Mouse (Mus musculus): ENCODE measurements around the gene Dse. TPM values are rescaled to one million over a fixed set of nuclear protein-coding genes. Genes with fewer than 3 reads are reported as not detected.

Gene Dse
- 2.7 and 5.2 TPM in 2 replicates for polyA plus RNA-seq (2012; ENCODE audit: low replicate concordance)

DNA sequence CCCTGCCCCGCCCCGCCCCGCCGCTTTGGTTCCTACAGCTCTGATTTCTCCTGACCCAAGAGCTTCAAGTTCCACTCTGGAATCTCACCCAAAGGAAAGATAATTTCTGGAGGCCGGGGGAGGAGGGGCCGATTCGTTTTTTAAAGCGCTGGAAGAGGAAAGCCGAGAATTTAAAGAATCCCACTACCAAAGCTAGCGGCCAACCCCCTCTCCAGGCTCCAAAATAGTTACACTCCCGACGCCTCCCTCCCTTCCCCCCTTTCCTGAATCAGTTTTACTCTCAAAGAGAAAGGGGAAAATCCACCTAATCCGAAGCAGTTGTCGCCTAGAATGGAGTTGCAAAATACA is at the start of gene Dse:
Dse (minus strand) TSS at position 213 of the 348 bp plus-strand sequence.

DNA sequence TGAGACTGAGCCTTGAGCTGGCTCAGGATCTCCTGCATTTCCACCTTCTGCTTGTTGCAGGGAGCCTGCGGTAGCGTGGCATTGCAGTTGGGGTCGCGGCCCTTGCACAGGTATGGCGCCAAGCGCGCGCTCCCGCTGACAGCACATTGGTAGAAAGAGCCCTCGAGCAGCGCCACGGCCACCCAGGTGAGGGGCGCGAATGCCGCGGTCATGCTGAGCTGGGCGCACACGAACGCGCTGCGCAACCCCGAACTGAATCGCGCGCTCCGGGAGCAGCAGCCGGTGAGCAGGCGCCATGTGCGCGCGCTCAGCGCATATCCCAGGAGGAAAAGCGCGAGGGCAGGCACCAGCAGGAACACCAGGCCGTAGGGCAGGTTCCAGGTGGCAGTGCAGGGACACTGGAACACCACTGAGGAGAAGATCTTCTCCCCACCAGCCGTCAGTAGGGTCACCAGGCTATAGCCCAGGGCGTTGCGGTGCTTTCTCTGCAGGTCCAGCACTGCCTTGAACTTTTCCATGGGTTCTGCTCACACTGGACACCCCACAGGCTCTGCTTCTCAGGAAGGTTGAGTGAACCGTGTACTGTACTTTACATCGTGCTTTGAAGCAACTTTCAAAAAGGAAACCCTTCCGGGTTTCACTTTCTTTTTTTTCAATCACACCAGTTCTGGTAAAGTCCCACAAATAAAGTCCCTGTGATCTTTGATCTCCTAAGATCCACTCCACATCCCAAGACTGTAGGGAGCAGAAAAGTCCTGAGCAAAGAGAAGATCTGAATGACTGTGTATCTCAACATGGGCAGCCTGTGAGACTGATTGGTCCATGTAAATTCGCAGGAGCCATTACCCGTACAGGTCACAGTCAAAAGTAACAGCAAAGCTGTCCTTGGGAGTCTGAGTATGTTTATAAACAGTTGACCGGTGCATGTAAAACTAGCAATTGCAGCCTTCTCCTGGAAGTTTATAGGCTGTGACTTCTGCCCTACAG is 79.8 kb downstream of the Dse start, which contains the start of gene Calhm6:
Calhm6 (minus strand) TSS at position 593 of the 987 bp plus-strand sequence.

Other genes with a start within 250 kb of the Dse start
- 49.3 and 90.3 TPM in 2 replicates for gene Rwdd1, start 188.1 kb downstream of the Dse start, polyA plus RNA-seq (2012; ENCODE audit: low replicate concordance)
- not detected in 2 replicates for gene Trappc3l, start 170.1 kb downstream of the Dse start, polyA plus RNA-seq (2012; ENCODE audit: low replicate concordance)
- not detected in 2 replicates for gene Calhm4, start 163.4 kb downstream of the Dse start, polyA plus RNA-seq (2012; ENCODE audit: low replicate concordance)
- gene Calhm5, start 111.2 kb downstream of the Dse start, polyA plus RNA-seq (2012; ENCODE audit: low replicate concordance), result not detected in 2 replicates
- gene Calhm6, start 79.7 kb downstream of the Dse start, polyA plus RNA-seq (2012; ENCODE audit: low replicate concordance), result 20.3 and 22.2 TPM in 2 replicates
- gene Tspyl1, start 74.5 kb upstream of the Dse start, polyA plus RNA-seq (2012; ENCODE audit: low replicate concordance), result 25.7 and 51.4 TPM in 2 replicates
- 3.7 and 4.4 TPM in 2 replicates for gene Tspyl4, start 89.7 kb upstream of the Dse start, polyA plus RNA-seq (2012; ENCODE audit: low replicate concordance)
- gene Col10a1, start 182.3 kb upstream of the Dse start, polyA plus RNA-seq (2012; ENCODE audit: low replicate concordance), result not detected in 2 replicates
- gene Nt5dc1, start 210.8 kb upstream of the Dse start, polyA plus RNA-seq (2012; ENCODE audit: low replicate concordance), result 2.0 and 9.0 TPM in 2 replicates